Mouse (Mus musculus): Measurements from ENCODE around the gene St6galnac3.

St6galnac3 gene

GRCm38 (mm10) chr3:153291406-153292045 is 433.4 kb downstream of the St6galnac3 start:
- no peak for DNase-seq (ENCODE audit: low spot score in 2 of 2)

- no peak for DNase-seq (ENCODE audit: low spot score in 2 of 2)
Measured at GRCm38 (mm10) chr3:153289971-153290370, 435.0 kb downstream of the St6galnac3 start.

- no peak for DNase-seq (ENCODE audit: low spot score in 2 of 2)
Measured at GRCm38 (mm10) chr3:153287564-153287963, 437.4 kb downstream of the St6galnac3 start.

GRCm38 (mm10) chr3:153287081-153287480 is 437.9 kb downstream of the St6galnac3 start:
- DNase-seq (ENCODE audit: low spot score in 2 of 2), result no peak

GRCm38 (mm10) chr3:153282123-153282765 is 442.7 kb downstream of the St6galnac3 start:
- peak in 1 of 2 experiments; percentile 42 for DNase-seq (ENCODE audit: low spot score in 2 of 2)

GRCm38 (mm10) chr3:153278249-153278648 is 446.7 kb downstream of the St6galnac3 start:
- no peak for DNase-seq (ENCODE audit: low spot score in 2 of 2)

GRCm38 (mm10) chr3:153277389-153277999 is 447.5 kb downstream of the St6galnac3 start:
- peak; percentile 57 to 76 for DNase-seq (ENCODE audit: low spot score in 2 of 2)

- DNase-seq (ENCODE audit: low spot score in 2 of 2), result no peak
Measured at GRCm38 (mm10) chr3:153276830-153277388, 448.1 kb downstream of the St6galnac3 start.

- DNase-seq (ENCODE audit: low spot score in 2 of 2), result no peak
Measured at GRCm38 (mm10) chr3:153276101-153276829, 448.7 kb downstream of the St6galnac3 start.

GRCm38 (mm10) chr3:153272241-153272640 is 452.7 kb downstream of the St6galnac3 start:
- DNase-seq (ENCODE audit: low spot score in 2 of 2), result no peak

GRCm38 (mm10) chr3:153267397-153267796 is 457.6 kb downstream of the St6galnac3 start:
- no peak for DNase-seq (ENCODE audit: low spot score in 2 of 2)

GRCm38 (mm10) chr3:153261985-153262384 is 463.0 kb downstream of the St6galnac3 start:
- DNase-seq (ENCODE audit: low spot score in 2 of 2), result no peak

- no peak for DNase-seq (ENCODE audit: low spot score in 2 of 2)
Measured at GRCm38 (mm10) chr3:153260225-153260933, 464.6 kb downstream of the St6galnac3 start.

GRCm38 (mm10) chr3:153255910-153256309 is 469.1 kb downstream of the St6galnac3 start:
- DNase-seq (ENCODE audit: low spot score in 2 of 2), result no peak

- DNase-seq (ENCODE audit: low spot score in 2 of 2), result no peak
Measured at GRCm38 (mm10) chr3:153251653-153252052, 473.3 kb downstream of the St6galnac3 start.

GRCm38 (mm10) chr3:153250598-153251257 is 474.2 kb downstream of the St6galnac3 start:
- DNase-seq (ENCODE audit: low spot score in 2 of 2), result peak; percentile 66 to 75

- DNase-seq (ENCODE audit: low spot score in 2 of 2), result no peak
Measured at GRCm38 (mm10) chr3:153248866-153249265, 476.1 kb downstream of the St6galnac3 start.

GRCm38 (mm10) chr3:153248029-153248428 is 476.9 kb downstream of the St6galnac3 start:
- no peak for DNase-seq (ENCODE audit: low spot score in 2 of 2)

GRCm38 (mm10) chr3:153242524-153242923 is 482.4 kb downstream of the St6galnac3 start:
- DNase-seq (ENCODE audit: low spot score in 2 of 2), result no peak

- DNase-seq (ENCODE audit: low spot score in 2 of 2), result no peak
Measured at GRCm38 (mm10) chr3:153241134-153241533, 483.8 kb downstream of the St6galnac3 start.

GRCm38 (mm10) chr3:153240366-153240765 is 484.6 kb downstream of the St6galnac3 start:
- peak in 1 of 2 experiments; percentile 44 for DNase-seq (ENCODE audit: low spot score in 2 of 2)

All from right cerebral cortex, postnatal 10 days (tissue).